Mouse (Mus musculus): ENCODE measurements around the gene H6pd.
A peak's percentile ranks its signal among the peaks of the same experiment; 100 is the strongest.

H6pd gene

DNA sequence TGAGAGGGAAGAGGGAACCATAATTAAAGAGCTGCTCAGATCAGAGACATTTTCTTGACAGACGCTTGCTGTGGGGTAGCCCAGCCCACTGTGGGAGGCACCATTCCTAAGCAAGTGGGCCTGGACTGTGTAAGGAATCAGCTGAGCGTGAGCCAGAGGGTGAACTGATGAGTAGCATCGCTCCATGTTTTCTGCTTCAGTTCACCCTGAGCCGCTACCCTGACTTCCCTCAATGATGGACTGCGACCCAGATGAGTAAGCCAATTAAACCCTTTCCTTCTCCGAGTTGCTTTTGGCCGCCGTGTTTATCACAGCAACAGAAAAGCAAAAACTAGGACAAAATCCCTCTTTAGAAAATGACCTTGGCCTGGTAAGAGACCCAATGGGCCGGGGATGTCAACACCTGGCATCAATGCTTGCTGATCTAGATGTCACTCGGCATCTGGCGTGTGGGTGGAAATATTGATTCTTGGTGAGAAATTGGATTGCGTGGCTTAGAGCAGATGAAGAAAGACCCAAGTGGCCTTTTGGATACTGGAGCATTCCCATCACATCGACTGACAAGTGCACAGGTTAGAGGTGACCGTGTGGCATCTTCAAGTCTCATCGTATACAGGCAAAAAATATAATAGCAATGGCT is 11.0 kb upstream of the H6pd start:
- DNase-seq (ENCODE audit: low spot score), result no peak

DNA sequence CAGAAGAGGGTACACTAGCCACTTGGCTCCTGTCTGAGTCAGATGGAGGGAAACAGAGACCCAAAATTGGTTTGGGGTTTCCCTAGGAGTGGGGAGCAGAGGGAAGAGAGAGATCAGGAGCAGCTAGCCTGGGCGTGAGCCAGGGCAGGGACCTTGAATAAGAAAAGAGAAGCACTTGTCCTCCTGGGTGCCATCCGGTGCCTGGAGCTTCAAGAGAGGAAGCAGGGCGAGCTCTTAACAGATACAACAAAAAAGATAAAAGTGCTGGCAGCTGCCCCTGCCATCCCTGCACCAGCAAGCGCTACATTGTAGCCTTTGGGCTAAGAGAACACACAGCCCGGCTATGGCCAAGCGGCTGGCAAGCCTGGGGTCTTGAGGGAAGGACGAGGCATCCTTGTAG is 6.6 kb upstream of the H6pd start:
- no peak for DNase-seq (ENCODE audit: low spot score)

DNA sequence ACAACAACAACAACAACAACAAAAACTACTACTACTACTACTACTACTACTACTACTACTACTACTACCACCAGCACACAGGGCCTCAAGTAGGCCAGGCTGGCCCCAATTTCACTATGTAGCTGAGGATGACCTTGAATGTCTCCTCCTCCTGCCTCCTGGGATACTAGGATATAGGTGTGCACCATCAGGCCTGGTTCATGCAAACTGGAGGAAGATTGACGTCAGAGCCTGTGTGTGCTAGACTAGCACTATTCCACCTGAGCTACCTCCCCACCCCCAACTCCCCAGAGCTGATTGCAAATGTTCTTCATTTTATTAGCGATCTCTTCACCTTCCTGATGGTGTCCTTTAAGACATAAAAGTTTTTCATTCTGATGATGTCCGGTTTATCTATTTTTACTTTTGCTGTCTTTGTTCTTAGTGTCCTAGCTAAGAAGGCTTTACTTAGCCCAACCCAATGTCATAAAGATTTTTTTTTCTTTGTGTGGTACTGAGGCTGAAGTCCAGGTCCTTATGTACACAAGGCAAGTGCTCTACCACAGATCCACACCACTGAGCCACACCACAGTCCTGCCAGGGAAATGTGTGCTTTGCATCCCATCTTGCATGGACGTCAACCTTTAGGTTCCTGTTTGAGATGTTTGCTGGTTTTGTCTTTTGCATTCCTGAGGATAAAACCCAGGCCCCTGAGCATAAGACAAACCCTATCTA is 5.7 kb upstream of the H6pd start:
- DNase-seq (ENCODE audit: low spot score), result no peak

DNA sequence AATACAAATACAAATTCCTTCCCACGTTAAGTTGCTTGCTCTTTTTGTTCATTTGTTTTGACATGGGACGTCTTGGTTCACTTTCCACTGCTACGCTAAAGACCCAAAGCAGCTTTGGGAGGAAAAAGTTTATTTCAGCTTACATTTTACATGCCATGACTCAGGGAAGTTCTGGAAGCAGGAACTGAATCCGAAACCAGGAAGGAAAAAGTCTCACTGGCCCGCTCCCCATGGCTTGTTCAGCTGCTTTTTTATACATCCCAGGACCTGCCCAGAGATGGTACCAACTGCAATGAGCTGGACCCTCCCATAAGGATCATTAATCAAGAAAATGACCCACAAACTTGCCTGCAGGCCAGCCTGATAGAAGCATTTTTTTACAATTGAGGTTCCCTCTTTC is 5.0 kb upstream of the H6pd start:
- DNase-seq (ENCODE audit: low spot score), result no peak

DNA sequence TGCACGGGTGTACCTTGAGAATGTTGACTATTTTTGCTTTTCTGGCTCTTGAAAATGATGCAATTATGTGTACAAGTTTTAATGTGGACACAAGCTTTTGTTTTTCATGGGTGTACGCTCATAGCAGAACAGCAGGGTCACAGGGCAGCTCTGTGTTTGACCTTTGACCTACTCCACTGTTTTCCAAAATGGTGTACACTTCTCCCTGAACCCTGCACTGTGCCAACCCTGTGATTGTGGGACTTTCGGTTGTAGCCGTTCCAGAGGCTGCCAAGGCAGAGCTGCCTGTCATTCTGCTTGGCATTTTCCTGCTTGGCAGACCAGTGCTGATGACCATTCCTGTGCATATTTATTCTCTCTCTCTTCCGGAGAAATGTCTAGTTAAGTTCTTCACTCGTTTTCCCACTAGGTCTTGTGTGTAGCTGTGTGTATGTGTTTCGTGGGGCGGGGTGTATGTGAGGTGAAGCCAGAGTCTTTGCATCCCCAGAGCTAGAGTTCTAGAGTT is 4.4 kb upstream of the H6pd start:
- no peak for DNase-seq (ENCODE audit: low spot score)

DNA sequence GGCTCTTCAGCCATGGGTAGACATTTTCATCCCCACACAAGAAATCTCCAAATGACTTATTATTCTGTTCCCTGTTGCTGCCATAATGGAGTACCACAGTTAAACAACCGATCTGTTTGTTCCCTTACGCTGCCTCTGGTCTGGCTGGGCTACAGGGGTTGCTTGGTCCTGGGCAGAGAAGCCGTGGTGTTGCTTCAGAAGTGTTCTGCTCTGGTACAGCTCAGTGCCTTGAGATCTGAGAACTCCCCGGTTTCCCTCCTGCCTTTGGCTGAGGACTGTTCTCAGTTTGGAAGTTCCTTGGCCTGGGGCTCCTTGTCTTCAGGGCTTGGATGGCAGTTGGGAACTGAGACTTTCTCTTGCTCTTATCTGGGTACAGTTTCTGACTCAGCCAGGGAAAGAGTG is 3.5 kb upstream of the H6pd start:
- no peak for DNase-seq (ENCODE audit: low spot score)

DNA sequence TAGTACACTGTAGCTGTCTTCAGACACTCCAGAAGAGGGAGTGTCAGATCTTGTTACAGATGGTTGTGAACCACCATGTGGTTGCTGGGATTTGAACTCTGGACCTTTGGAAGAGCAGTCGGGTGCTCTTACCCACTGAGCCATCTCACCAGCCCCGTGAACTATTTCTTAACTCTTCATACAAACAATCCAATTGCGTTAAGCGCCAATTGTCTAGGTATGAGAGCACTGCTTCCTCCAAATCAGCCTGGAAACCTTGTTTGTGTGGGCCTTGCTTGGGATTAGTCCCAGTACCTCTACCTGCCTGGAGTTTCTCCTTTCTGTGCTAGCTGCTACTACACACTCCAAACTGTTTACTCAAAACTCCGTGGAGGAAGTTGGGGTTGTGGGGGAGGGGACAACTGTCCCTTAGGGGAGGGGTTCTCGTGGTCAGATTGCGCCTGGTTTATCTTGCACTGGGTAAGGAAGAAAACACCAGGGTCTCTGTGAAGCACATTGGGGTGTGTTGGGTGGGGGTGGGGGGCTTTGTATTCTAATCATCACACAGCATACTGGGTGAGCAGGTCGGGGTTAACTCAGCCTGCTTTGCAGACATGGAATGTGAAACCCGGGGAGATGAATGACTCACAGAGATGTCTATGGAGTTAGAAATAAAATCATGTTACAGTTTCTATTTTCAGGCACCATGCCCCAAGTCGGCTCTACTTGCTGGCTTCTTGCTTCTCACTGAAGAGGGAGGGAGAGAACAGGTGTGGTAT is 2.9 kb upstream of the H6pd start:
- no peak for DNase-seq (ENCODE audit: low spot score)

DNA sequence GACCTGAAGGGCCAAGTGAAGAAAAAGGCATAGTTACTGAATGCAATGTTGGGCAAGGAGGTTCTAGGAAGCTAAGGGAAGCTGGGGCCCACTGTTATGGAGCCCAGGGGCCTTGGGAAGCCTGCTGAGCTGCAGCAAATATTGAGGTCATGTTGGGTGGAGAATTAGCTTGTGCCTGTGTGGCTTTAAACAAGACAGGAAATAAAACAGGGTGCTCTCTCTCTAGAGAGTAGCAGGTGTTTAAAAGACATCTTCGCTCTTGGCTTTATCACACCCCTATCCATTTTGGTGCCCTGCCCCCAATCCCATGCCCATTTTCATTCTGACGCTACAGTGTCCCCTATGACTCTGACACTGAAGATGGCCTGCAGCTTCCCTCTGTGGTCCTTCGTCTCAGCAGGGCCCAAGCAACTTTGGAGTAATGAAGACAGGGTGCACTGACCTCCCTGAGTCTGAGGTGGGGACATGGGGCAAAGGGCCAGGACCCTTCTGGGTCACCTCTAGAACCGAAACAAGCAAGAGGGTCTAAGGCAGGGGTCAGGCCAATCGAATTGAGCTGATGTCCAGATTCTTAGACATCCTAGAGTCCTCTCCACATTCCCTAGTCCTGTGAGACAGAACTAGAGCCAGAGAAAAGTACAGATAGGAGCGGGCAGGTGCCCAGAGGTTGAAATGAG is 1.4 kb upstream of the H6pd start:
- no peak for DNase-seq (ENCODE audit: low spot score)

DNA sequence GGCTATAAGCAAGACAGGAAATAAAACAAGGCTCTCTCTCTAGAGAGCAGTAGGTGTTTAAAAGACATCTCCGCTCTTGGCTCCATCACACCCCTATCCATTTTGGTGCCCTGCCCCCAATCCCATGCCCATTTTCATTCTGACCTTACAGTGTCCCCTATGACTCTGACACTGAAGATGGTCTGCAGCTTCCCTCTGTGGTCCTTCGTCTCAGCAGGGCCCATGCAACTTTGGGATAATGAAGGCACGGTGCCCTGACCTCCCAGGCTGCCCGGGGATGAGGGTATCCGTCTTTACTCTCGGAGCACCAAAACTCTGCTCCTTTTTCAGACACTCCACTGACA is 736 bp upstream of the H6pd start:
- DNase-seq (ENCODE audit: low spot score), result no peak

DNA sequence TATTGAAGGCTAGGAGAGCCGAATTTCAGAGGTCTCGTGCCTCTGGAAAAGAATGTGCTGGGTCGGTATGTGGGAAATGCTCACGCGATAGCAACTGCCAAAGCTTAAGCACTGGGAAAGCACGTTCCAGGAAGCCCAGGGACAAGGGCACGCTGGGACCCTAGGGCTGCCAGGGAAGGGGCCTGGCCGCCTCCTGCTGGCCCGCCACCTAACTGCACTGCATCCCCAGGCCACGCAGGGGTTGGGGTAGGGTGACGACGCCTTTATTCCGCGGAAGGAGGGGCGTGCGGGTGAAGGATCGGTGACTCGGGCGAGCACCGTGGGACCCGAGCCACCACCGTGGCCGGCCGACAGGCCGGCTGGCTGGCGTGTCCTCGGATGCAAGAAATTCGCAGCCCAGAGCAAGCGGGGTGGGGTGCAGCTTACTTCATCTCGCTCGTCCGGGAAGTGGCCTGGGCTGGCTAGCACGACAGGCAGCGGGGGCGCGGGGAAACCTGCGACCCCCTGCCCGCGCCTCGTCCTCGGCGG is 434 bp downstream of the H6pd start:
- peak; percentile 63 for DNase-seq (ENCODE audit: low spot score)

DNA sequence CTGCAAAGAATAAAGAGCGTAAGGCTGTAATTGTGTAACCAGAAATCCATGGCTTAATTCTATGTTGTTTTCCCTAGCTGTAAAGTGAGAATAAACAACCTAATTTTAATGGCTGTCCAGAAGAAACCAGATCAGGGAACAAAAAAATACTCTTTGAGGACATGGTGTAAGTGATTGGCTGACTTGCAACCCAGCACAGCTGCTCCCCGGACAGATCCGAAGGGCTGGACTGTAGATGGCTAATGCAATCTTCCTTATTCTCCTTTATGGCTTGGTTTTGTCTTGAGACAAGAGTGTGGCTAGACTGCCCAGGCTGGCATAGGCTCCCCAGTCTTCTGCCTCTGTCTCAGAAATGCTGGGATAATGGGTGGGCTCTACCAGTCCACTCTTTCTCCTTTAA is 1.4 kb downstream of the H6pd start:
- DNase-seq (ENCODE audit: low spot score), result no peak

DNA sequence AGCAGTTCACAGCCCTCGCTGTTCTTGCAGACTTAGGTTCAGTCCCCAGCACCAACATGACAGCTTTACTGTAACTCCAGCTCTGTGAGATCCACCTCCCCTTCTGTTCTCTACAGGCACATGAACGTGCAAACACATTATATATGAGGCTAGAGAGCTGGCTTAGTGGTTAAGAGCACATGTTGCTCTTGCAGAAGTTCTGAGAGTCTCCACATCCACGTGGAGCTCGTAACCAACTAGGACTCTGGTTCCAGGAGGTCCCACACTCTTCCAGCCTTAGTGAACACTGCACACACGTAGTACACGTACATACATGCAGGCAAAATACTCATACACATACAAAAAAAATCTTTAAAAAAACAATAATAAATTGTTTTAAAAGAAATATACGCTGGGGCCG is 1.8 kb downstream of the H6pd start:
- no peak for DNase-seq (ENCODE audit: low spot score)

DNA sequence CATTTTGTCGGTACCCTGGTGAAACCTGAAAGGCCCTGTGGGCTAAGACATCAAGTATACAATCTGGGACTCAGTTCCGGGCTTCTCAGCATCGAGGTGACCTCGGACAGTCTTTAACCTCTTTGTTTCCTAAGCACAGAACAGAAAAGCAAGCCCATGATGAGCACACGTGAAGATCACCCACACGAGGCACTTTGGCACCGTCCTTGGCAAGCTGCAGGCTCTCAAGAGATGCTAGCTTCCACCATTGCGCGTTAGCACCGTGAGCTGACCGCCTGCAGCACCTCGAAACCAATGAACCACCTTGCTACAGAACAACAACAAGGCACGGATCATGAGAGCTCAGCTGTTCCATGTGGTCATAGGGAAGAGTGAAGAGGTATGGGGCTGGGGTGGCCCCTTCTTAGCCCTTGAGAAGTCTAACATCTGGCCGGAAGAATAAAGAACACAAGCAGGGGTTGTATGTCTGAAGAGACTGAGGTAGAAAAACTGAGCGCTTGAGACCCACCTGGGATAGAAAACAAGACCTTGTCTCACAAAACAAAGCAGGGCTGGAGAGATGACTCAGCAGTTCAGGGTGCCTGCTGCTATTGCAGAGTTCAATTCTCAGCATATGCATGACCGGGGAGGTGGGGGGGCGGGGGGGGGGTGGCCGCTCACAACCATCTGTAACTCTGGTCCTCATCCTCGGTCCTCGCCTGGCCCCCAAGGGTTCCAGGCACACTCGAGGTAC is 2.5 kb downstream of the H6pd start:
- DNase-seq (ENCODE audit: low spot score), result no peak

DNA sequence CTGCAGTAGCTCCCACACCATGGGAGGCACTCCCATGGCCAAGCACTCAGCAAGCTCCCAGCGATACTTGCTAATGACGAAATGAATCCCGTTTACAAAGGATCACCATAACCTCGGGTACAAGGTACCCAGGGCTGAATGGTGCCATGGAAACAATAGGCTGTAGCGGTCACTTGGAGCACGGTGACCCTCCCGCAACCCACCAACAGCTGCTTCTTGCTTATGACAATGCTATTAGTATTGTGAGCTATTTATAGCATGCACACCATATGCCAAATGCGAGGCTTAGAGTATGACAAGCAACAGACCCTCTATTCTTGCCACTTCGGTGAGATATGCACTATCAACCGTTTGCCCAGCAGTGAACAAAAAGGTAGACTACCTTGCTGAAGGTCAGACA is 3.6 kb downstream of the H6pd start:
- no peak for DNase-seq (ENCODE audit: low spot score)

DNA sequence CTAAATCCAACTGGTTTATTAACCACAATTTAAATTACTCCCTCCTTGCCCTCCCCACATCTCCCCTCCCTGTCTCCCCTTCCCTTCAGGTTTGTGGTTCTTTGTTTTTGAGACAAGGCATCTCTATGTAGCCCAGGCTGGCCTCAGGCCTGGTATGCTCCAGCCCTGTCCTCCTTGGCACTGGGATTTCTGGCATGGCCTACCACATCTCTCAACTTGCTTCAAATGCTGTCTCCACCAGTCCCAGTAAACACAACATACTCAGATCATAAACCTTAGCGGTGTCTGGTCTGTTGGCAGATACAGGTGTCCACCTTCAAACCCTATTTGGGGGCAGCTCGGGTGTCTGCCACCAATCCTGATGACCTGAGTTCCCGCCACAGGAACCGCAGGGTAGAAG is 5.2 kb downstream of the H6pd start:
- DNase-seq (ENCODE audit: low spot score), result no peak

DNA sequence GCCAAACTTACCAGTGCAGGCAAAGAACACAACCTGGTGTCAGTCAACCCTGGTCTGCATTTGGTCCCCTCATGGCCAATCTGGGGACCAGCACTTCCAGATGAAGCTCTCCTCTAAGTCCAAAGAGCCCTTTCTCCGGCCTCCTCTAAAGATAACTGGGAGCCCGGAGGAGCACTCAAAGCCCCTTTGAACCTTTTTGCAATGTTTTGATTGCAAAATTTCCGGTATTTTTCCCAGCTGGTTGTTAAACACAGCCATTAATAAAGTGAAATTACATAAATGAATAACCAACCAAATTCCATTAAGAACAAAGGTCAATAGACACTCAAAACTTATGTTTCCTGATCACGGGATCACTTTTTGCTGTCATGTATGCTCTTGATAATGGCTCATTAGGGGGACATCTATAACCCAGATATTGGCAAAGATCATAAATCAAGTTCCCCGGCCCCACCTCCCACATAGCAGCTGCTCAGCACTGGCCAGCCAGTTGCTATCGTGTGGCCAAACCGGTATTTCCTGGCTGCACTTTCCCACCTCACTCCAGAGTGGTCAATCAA is 5.7 kb downstream of the H6pd start:
- peak; percentile 62 for DNase-seq (ENCODE audit: low spot score)

DNA sequence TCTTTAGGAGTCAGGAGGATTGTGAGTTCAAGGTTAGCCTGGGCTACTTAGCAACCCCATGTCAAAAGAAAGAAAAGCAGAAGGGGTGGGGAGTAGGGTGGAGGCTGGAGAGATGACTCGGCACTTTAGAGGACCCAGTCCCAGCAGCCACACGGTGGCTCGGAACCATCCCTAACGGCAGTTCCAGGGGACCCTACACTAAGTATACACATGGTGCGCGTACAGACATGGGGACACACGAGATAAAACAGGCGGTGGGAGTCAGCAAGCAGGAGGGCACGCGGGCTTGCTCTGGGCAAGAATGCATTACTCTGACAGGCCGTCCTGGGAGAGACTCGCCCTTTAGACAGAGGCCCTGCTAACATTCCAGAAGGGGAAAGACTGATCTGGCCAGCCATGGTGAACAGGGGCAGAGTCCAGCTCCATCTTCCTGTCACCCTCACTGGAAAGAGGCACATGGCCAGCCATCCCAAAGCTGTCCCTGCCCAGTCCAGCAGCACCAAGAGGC is 6.7 kb downstream of the H6pd start:
- DNase-seq (ENCODE audit: low spot score), result no peak

DNA sequence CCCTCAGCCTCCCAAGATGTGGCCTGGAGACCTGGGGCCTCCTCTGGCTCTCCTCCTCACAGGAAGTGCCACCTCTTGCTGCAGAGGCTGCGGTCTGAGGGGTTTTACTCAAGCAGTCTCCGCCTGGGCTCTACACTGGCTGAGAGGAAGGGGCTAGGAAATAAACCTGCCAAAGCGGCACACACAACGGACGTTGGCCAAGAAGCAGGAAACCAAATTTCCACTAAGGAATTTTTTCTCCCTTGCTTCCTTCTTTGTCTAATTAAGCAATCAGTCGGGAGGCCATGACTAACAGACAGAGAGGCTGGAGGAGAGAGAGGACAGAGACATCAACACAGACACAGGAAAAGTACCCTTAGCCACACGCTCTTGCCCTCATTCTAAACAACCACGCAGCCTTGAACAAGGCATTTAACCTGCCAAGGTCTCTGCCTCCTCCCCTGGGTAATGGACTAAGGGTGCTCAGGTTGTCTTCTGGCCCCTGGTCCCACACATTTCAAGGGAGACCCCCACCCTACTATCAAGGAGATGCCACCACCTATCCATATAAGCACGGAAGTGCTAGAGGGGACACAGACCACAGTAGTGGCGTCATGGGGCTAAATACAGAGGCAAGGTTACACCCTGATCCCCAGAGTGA is 7.5 kb downstream of the H6pd start:
- DNase-seq (ENCODE audit: low spot score), result no peak

DNA sequence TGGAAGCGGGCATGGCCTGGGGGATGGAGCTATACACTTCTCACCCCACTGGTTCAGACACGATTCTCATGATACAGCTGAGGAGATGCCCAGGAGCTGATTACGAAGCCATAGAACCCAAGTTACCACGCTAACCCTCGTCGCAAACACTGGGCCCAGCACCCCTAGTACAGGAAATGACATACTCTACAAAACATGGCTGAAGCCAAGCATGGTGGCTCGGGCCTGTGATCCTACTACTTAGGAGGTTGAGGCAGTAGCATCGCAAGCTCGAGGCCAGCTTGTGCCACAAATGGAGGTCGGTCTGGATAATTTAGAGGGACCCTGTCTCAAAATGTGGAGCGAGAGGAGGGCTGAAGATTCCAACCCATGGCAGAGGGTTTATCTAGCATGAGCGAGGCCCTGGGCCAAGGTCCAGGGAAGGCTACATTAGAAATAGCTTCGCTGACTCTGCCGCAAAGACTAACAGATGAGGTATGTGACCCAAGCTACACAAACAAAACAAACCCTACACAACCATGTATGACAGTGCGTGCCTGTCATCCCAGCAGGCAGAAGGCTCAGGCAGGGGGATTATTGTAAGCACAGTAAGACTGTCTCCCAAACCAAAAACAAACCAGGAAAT is 8.8 kb downstream of the H6pd start:
- no peak for DNase-seq (ENCODE audit: low spot score)

DNA sequence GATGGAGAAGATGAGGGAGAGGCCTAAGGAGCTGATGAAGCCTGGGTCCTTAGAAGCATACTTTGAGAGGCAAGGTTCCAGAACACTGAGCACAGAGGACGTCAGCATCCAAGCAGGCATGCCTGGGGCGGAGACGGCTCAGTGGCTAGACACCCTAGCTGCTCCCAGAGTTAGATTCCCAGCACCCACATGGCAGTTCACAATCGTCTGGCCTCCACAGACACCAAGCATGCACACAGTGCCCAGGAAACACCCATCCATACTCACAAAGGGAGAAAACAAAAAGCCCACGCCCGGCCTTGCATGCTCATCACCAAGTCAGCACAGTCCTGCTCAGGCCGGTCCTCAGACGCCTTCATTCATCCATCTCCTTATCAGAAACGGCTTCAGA is 9.3 kb downstream of the H6pd start:
- DNase-seq (ENCODE audit: low spot score), result no peak
